In genomic region chr4:59260871-59261515, GRCm38 (mm10) we compare ENCODE assay signal across 15 mouse cellular contexts.
DNase-seq lines count a peak whose midpoint lies in the region; ATAC-seq and TF ChIP-seq lines count a peak whose summit lies in the region.
"Had no signal": no experiment of that assay in that cellular context is flagged by ENCODE, and none has a peak within 500 bp of the region (broad histone marks: within the 10 kb centered on the region; RNA-seq: fewer than 3 reads in every experiment).

No protein-coding gene starts in this region.

- peak overlapping the region; percentile 80 for H3K27ac ChIP-seq in spleen, adult 2 months (ENCODE audit: insufficient read depth, low read length)
- H3K27ac ChIP-seq: embryonic facial prominence, embryonic 15.5 days; heart, embryonic 13.5 days; midbrain, embryonic 10.5 days; neural tube, embryonic 15.5 days had no signal

- no peak for TF ChIP-seq CTCF in spleen, adult 2 months (IDR thresholded peaks at IDR 0.05; ENCODE audit: extremely low read depth, insufficient read depth, insufficient read length, insufficient replicate concordance)

- DNase-seq in spleen, adult 2 months (ENCODE audit: low read depth in 1 of 2, low spot score in 2 of 2) = peak; percentile 62 to 76
- no peak for DNase-seq in spleen, postnatal 14 days (ENCODE audit: low spot score in 2 of 2)
- DNase-seq in induced T-regulatory cell, adult 2 months (ENCODE audit: low read depth) = peak; percentile 89
- DNase-seq in MN1 (ENCODE audit: low spot score) = no peak
- DNase-seq in kidney, adult 18-20 months = no peak
- DNase-seq in layer of hippocampus, adult 9-10 months (ENCODE audit: low spot score) = no peak
- no peak for DNase-seq in heart, postnatal 4 days
- DNase-seq: adrenal gland, adult 2 months; cerebellum, adult 2 months; kidney, adult 2 months had no signal

- peaks cover 58% of the 10 kb centered on the region for H3K4me1 ChIP-seq in spleen, adult 2 months (ENCODE audit: control insufficient read depth, insufficient read depth, insufficient read length)
- H3K4me1 ChIP-seq: embryonic facial prominence, embryonic 15.5 days; midbrain, embryonic 10.5 days; neural tube, embryonic 15.5 days had no signal

- no peaks in the 10 kb centered on the region for H3K36me3 ChIP-seq in spleen, adult 2 months (ENCODE audit: control insufficient read depth, insufficient read depth, low read length)
- H3K36me3 ChIP-seq: embryonic facial prominence, embryonic 15.5 days; heart, embryonic 13.5 days; midbrain, embryonic 10.5 days; neural tube, embryonic 15.5 days had no signal

- 16% methylated on average over 13 of the region's 13 CpGs for WGBS in spleen, adult 2 months

- no peak; the same call in 1 of the 2 replicates for TF ChIP-seq POLR2A in spleen, adult 2 months (IDR thresholded peaks at IDR 0.05; ENCODE audit: low read depth, low read length)

- no peaks in the 10 kb centered on the region for H3K27me3 ChIP-seq in spleen, adult 2 months (ENCODE audit: control insufficient read depth, insufficient read depth, low read length)
- H3K27me3 ChIP-seq: embryonic facial prominence, embryonic 15.5 days; heart, embryonic 13.5 days; neural tube, embryonic 15.5 days had no signal

- peak; percentile 75 for ATAC-seq in neutrophil, adult 5-6 weeks (ENCODE audit: extremely low read depth, insufficient number of reproducible peaks, low FRiP score, poor library complexity, severe bottlenecking)

- no peak overlapping the region for H3K4me3 ChIP-seq in spleen, adult 2 months (ENCODE audit: extremely low read depth, insufficient read depth, insufficient read length)
- H3K4me3 ChIP-seq: embryonic facial prominence, embryonic 15.5 days; heart, embryonic 13.5 days; midbrain, embryonic 10.5 days; neural tube, embryonic 15.5 days had no signal

Comparison
In these comparisons a context has a peak if more than half of its experiments do, and no peak if none do; other contexts are left out.
1. DNase-seq: peak in spleen, adult 2 months (2 of 2) and induced T-regulatory cell, adult 2 months (single experiment); none in spleen, postnatal 14 days (0 of 2), MN1 (single experiment), kidney, adult 18-20 months (single experiment), layer of hippocampus, adult 9-10 months (single experiment) and heart, postnatal 4 days (single experiment).